Mouse (Mus musculus) ovary, adult 18-20 months (tissue): ENCODE data around the gene Cops7b.
A peak's percentile ranks its signal among the peaks of the same experiment; 100 is the strongest.
"Not testable (repeated sequence)": the region's sequence is repeated elsewhere in the genome, so short reads cannot be mapped to it uniquely, and the experiment has no call there.

Experiments used
- DNase-seq: peaks from one replicate; pipeline ENCODE4 v3.0.0; 2022; ENCODE audit warnings: low spot score, mixed read lengths

Cops7b gene

GRCm38 (mm10) chr1:86582451-86583096 is at the start of gene Cops7b, which contains the start of gene Pde6d:
Gene Cops7b (plus strand): TSS chr1:86582904.
Gene Pde6d (minus strand): TSS chr1:86582629.
- DNase-seq, result peak; percentile 93

- no peak for DNase-seq
Observed at GRCm38 (mm10) chr1:86533411-86534130, 49.1 kb upstream of the Cops7b start.

GRCm38 (mm10) chr1:86538383-86538782 is 44.3 kb upstream of the Cops7b start:
- DNase-seq, result no peak

- DNase-seq, result not testable (repeated sequence)
Observed at GRCm38 (mm10) chr1:86539583-86539982, 43.1 kb upstream of the Cops7b start.

GRCm38 (mm10) chr1:86542584-86542983 is 40.1 kb upstream of the Cops7b start:
- DNase-seq, result no peak

- no peak for DNase-seq
Observed at GRCm38 (mm10) chr1:86546797-86547196, 35.9 kb upstream of the Cops7b start.

DNA sequence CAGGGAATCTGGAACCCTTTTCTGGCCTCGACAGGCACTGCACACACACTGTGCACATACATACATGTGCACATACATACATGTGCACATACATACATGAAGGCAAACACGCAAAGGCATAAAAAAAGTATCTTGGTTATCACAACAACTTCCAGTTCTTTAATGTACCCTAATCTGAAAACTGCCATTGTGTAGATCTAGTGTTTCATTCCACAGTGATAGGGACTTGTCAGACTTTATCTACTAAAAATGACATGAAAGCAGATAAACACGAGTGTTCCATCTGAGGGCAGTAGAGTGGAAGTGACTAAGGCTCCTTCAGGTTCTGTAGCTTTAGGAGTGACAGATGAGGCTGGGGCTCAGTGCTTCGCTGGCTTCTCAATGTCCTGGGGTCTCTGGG is 31.4 kb upstream of the Cops7b start:
- no peak for DNase-seq

DNA sequence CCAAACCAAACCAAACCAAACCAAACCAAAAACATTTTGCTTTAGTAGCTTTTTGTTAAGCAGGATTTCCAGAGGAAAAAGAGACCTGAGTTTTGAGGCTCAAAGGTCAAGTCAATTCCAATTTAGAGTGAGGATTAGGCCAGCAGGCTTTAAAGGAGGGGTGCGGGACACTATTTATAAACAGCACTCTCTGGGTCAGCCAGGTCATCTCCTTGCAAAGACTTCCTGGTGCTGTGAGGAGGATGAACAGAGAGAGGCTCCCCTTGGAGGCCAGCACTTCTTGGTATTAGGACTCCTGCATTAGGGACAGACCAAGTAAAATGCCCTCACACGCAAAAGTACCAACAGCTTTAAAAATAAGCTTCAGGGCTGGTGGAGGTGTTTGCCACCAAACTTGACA is 30.8 kb upstream of the Cops7b start:
- no peak for DNase-seq

DNA sequence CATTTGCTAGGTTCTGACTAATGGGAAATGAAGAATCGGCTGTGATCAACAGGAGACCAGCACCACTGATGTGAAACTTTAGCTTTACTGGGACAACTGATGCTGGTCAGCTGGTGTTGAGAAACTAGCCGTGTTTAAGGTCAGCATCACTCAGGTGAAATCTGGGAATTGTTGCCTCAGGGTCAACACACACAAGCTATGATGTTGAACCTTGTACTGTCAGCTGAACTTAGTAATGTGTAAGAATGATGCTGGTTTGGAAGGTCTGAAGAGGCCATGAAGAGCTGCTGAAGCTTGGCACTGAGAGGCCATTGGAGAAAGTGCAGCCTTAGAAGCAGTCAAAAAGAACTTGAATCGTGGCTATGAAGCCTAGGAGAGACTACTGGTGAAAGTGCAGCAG is 27.0 kb upstream of the Cops7b start:
- DNase-seq, result no peak

DNA sequence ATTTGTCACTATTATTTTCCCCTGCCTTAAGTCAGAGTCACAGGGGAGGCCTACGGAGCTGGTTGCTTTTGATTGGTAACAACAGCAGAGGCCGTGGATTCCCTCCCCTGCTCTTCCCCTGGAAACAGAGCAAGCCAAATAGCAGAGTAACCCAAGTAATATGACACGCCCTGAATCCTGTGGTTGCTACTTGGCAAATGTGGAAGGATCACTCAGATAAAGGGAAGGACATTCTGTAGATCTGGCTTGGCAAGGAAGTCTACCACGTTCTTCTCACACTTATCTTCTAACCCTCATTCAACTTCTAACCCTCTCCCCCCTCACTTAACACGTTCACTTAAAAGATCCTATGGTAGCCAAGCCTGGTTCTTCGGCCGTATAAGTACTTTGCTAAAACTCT is 24.8 kb upstream of the Cops7b start:
- DNase-seq, result peak; percentile 57

GRCm38 (mm10) chr1:86559232-86559631 is 23.5 kb upstream of the Cops7b start:
- DNase-seq, result no peak

DNA sequence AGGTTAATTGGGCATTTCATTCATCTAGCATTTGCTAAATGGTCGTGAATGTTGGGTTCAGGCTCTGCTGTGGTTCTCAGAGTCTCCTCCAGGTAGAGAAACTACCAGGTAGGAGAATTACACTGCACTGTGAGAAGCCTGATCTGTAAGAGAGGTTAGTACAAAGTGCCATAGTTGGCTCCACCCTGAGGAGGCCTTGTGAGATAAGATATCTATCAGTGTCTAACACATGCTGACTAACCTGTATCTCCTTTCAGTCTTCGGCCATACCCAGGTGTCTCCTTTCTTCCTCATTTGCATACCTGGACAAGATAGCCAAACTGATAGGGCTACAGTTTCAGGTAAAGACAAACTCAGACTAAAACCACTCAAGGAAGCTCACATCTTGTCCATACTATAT is 20.0 kb upstream of the Cops7b start:
- DNase-seq, result no peak

- DNase-seq, result no peak
Observed at GRCm38 (mm10) chr1:86568409-86568808, 14.3 kb upstream of the Cops7b start.

- no peak for DNase-seq
Observed at GRCm38 (mm10) chr1:86569292-86569860, 13.3 kb upstream of the Cops7b start.

DNA sequence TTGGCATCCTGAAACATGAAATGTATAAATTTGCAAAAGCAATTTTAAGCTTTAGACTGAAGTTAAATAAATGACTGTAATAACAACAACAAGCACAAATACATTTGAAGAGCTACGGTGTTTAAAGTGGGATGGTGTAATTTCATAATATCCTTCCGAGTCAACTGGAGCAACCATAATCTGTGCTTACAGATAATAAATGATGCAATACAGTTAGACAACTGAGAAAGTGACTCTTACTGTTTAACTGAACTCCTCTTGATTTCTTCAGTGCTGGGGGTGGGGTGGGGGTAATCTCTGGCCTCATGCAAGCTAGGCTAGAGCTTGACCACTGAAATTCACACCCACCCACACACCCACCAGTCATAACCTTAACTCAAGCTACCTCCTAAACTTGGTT is 11.3 kb upstream of the Cops7b start:
- DNase-seq, result no peak

DNA sequence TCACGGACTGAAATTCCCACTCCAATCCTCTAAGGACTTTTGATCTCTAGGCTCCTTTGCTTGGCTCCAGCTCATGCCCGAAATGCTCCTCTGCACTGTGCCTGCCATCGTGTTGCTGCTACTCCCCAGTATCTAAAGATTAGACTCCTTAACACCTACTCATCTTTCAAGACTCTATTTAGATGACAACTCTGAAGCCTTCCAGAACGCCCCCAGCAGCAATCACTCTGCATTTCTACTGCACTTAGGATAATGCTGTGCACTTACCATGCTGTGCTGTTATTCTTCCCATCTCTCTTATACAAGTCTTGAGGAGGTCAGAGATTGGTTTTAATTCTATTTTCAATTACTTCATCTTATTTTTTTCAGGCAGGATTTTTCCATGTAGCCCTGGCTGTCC is 10.8 kb upstream of the Cops7b start:
- no peak for DNase-seq

GRCm38 (mm10) chr1:86580426-86580825 is 2.3 kb upstream of the Cops7b start:
- no peak for DNase-seq

- DNase-seq, result peak; percentile 15
Observed at GRCm38 (mm10) chr1:86581692-86582450, 833 bp upstream of the Cops7b start.

DNA sequence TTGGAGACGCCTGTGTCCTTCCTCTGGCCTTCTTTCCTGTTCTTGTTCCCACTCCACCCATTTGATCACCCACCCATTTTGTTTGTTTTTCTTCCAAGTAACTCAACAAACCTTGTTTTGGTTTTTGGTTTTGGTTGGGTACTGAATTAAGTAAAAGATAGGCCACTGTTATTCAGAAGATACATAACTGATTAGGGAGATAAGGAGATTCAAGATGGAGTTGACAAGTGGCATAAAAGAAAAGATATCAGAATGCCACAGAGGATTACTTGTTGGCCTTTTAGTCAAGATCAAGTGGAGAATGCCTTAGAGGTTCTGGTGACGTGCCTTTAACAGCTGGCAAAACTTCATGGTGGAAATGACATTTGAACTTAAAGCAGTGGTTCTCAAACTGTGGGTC is 1.0 kb downstream of the Cops7b start:
- DNase-seq, result no peak

DNA sequence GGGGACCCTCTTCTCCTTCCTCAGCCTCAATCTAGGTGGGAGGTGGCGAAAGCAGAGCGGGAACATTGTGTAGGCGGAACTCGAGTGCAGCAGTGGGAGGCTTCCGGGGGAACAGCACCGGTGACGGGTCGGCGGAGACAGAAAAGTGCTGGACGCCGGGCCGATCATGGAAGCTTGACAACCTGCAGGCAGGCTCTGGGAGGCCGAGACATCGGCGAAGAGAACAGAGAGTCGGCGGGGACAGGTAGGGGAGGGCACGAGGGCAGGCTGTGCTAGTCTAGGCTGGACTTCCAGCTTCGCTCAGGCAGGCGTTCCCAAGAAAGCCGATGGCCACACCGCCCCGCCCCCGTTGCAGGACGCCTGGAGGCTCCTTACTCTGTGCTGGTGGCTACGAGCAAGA is 4.3 kb downstream of the Cops7b start:
- peak; percentile 30 for DNase-seq

GRCm38 (mm10) chr1:86594539-86594938 is 11.8 kb downstream of the Cops7b start:
- no peak for DNase-seq

- DNase-seq, result no peak
Observed at GRCm38 (mm10) chr1:86595315-86595714, 12.6 kb downstream of the Cops7b start.

DNA sequence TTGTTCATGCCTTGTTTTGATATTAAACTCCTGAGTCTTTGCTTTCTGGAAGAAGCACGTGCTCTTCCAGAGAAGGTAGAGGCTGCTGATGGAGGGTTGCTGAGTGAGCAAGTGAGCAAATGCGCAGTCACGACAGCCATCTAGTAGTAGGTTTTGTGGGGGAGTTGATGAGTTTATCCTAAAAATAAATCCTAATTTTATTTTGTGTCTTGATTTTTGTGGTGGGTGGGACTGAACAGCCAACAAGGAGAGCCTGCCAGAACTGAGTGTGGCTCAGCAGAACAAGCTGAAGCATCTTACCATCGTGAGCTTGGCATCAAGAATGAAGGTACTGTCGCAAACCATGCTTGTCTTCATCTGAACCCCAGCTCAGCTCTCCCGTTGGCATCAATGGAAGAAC is 13.8 kb downstream of the Cops7b start:
- DNase-seq, result no peak
